Comparison of ENCODE assay signal across 8 mouse cellular contexts in genomic region chr2:75682978-75683709, GRCm38 (mm10). TPM values are rescaled to one million over a fixed set of nuclear protein-coding genes. Genes with fewer than 3 reads are reported as not detected.
DNase-seq lines count a peak whose midpoint lies in the region; ATAC-seq and TF ChIP-seq lines count a peak whose summit lies in the region.

No protein-coding gene starts in this region.

- peak overlapping the region; percentile 60 for H3K27ac ChIP-seq in layer of hippocampus, adult 2 months
- peak overlapping the region; percentile 91 for H3K27ac ChIP-seq in heart, postnatal 0 days (ENCODE audit: low read depth)

- DNase-seq in layer of hippocampus, adult 2 months (ENCODE audit: low spot score in 2 of 2), result peak; percentile 20 to 27
- no peak for DNase-seq in layer of hippocampus, adult 8-10 months (ENCODE audit: low spot score in 2 of 2)
- peak; percentile 72 for DNase-seq in c-Kit-positive CD71-negative TER-119-negative erythroid progenitor cells, embryonic 14.5 days (ENCODE audit: low read depth)
- DNase-seq in heart, postnatal 0 days (ENCODE audit: low spot score), result peak; percentile 78
- DNase-seq in kidney, postnatal 36 days, result peak; percentile 76 to 84
- DNase-seq in thymus, postnatal 4 days, result peak; percentile 73
- no peak for DNase-seq in MN1 (ENCODE audit: low spot score)

- H3K4me2 ChIP-seq in heart, postnatal 0 days (ENCODE audit: low read depth, low read length), result peak overlapping the region; percentile 35

- H3K9me3 ChIP-seq in heart, postnatal 0 days (replicated peaks; ENCODE audit: control insufficient read depth, low read length), result no peaks in the 10 kb centered on the region
- no peaks in the 10 kb centered on the region for H3K9me3 ChIP-seq in megakaryocyte, embryonic 14.5 days

- H3K4me3 ChIP-seq in layer of hippocampus, adult 2 months, result no peak overlapping the region
- no peak overlapping the region for H3K4me3 ChIP-seq in heart, postnatal 0 days (ENCODE audit: low read depth, low read length)
- peak overlapping the region; percentile 90 for H3K4me3 ChIP-seq in megakaryocyte, embryonic 14.5 days (replicated peaks)

- TF ChIP-seq CTCF in layer of hippocampus, adult 2 months (conservative IDR thresholded peaks at IDR 0.05), result no peak
- no peak for TF ChIP-seq CTCF in heart, postnatal 0 days (IDR thresholded peaks at IDR 0.05; ENCODE audit: low read depth)

- 19% methylated on average over 15 of the region's 15 CpGs for WGBS in heart, postnatal 0 days

- H3K9ac ChIP-seq in heart, postnatal 0 days (replicated peaks; ENCODE audit: low read depth, low read length), result peak overlapping the region; percentile 43

- H3K36me3 ChIP-seq in heart, postnatal 0 days (replicated peaks; ENCODE audit: control insufficient read depth, insufficient read depth, low read length), result peaks cover 11% of the 10 kb centered on the region
- H3K36me3 ChIP-seq in megakaryocyte, embryonic 14.5 days (replicated peaks; ENCODE audit: low read length), result peaks cover 85% of the 10 kb centered on the region

- peak; percentile 75 for ATAC-seq in heart, postnatal 0 days (ENCODE audit: insufficient read depth, low read depth)

- no peaks in the 10 kb centered on the region for H3K27me3 ChIP-seq in heart, postnatal 0 days (ENCODE audit: control insufficient read depth, insufficient read depth, low read length)
- H3K27me3 ChIP-seq in megakaryocyte, embryonic 14.5 days (replicated peaks), result no peaks in the 10 kb centered on the region

- H3K4me1 ChIP-seq in heart, postnatal 0 days (ENCODE audit: control insufficient read depth, insufficient read depth), result peaks cover 46% of the 10 kb centered on the region
- peaks cover 91% of the 10 kb centered on the region for H3K4me1 ChIP-seq in megakaryocyte, embryonic 14.5 days

- TF ChIP-seq EP300 in heart, postnatal 0 days (IDR thresholded peaks at IDR 0.05; ENCODE audit: low read depth), result 0 out of 2 replicates have a peak, but pooled peaks have one; percentile 68

RNA-seq across cellular contexts. Expression of gene Nfe2l2, which starts 21.3 kb away (rescaled TPM):
- 10 to 100 TPM; 12.6 to 13.6 TPM for total RNA-seq in layer of hippocampus, adult 2 months (2021)
- total RNA-seq in layer of hippocampus, adult 8-10 months (2022), result 10 to 100 TPM; 14.1 to 29.2 (median 20.6) TPM
- total RNA-seq in heart, postnatal 0 days (2014; rRNA removed; ENCODE audit: low replicate concordance), result 47.1 and 55.2 TPM in 2 replicates
- 50.1 and 50.4 TPM in 2 replicates for polyA plus RNA-seq in heart, postnatal 0 days (2015; fragmentation: Nextera tagmentation; extraction: Ambion mirVana)
- polyA plus RNA-seq in megakaryocyte, embryonic 14.5 days (2012; ENCODE audit: insufficient read depth, low replicate concordance), result 11.9 and 34.2 TPM in 2 replicates

RNA-seq across cellular contexts. Expression of gene Hnrnpa3, which starts 24.1 kb away (rescaled TPM):
- 100 to 1,000 TPM; 305 to 319 TPM for total RNA-seq in layer of hippocampus, adult 2 months (2021)
- 100 to 1,000 TPM; 271 to 283 (median 276) TPM for total RNA-seq in layer of hippocampus, adult 8-10 months (2022)
- 26.0 and 33.9 TPM in 2 replicates for total RNA-seq in heart, postnatal 0 days (2014; rRNA removed; ENCODE audit: low replicate concordance)
- polyA plus RNA-seq in heart, postnatal 0 days (2015; fragmentation: Nextera tagmentation; extraction: Ambion mirVana), result 93.6 and 102 TPM in 2 replicates
- polyA plus RNA-seq in megakaryocyte, embryonic 14.5 days (2012; ENCODE audit: insufficient read depth, low replicate concordance), result 28.2 and 136 TPM in 2 replicates

Comparison
In these comparisons a context has a peak if more than half of its experiments do, and no peak if none do; other contexts are left out.
1. DNase-seq: peak in layer of hippocampus, adult 2 months (2 of 2), c-Kit-positive CD71-negative TER-119-negative erythroid progenitor cells, embryonic 14.5 days (single experiment), heart, postnatal 0 days (single experiment), kidney, postnatal 36 days (2 of 2) and thymus, postnatal 4 days (single experiment); none in layer of hippocampus, adult 8-10 months (0 of 2) and MN1 (single experiment).